Mouse (Mus musculus) erythroblast, embryonic 14.5 days (primary cell): ENCODE data around the gene Slc1a3.

Experiments used
- GATA1 ChIP-seq: IDR thresholded peaks from 2 replicates; pipeline ENCODE4 v1.6.1; 2012; ENCODE audit warnings: low read length, inconsistent platforms, mixed read lengths
- TAL1 ChIP-seq: IDR thresholded peaks from 3 replicates; pipeline ENCODE4 v1.6.1; 2012; ENCODE audit warnings: low read length, inconsistent platforms, mixed read lengths

DNA sequence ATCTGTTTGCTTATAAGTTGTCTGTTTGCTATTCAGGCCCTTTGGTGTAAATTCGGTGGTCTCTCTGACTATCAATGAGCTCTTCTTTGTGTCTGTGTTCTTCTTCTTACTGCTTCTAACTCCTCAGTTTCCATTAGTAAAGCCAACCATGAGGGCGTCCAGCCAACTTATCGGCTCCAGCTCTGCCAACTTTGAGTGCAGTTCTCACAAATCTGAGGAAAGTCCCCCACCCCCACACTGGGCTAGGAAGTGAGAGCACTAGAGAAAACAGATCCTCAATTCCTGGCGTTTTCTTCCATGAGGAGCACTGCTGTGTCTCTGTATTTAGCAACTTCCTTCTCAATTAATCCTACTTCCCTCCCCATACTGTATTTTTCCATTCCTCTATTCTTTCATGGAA, 4.4 kb downstream of the Slc1a3 start:
- TF ChIP-seq GATA1 (no peak), TAL1 (no peak)
